Mouse (Mus musculus) adrenal gland, postnatal 4 days (tissue): ENCODE measurements around the gene C2cd4c. TPM values are rescaled to one million over a fixed set of nuclear protein-coding genes. Genes with fewer than 3 reads are reported as not detected.

ENCODE experiments used
- DNase-seq, 2 experiments: peaks; one replicate each; pipeline ENCODE4 v3.0.0; 2021 to 2022; ENCODE audit warnings: low spot score in 2 of 2, mixed read lengths in 2 of 2
- long read RNA-seq, 2 experiments: library from polyadenylated mRNA; stranded (forward); transcript quantifications; one replicate each; pipeline ENCODE4 v2.0.0; 2021
- total RNA-seq, 2 experiments: library from RNA; stranded (reverse); gene quantifications; 2 replicates each; pipeline ENCODE4 v1.2.3; 2021

C2cd4c gene
- 1 to 10 TPM in 1 of 2 experiments, under 1 TPM in 1; 0.56 to 1.5 TPM for total RNA-seq
- long read RNA-seq, experiment 1, full-length matches to known transcripts, result 1 of 1 reads
- long read RNA-seq, experiment 1, partial matches to known transcripts, result 0 of 1 reads
- long read RNA-seq, experiment 1, other reads (novel, unspliced or antisense), result 0 of 1 reads
- long read RNA-seq, experiment 2, result 0 reads

DNA sequence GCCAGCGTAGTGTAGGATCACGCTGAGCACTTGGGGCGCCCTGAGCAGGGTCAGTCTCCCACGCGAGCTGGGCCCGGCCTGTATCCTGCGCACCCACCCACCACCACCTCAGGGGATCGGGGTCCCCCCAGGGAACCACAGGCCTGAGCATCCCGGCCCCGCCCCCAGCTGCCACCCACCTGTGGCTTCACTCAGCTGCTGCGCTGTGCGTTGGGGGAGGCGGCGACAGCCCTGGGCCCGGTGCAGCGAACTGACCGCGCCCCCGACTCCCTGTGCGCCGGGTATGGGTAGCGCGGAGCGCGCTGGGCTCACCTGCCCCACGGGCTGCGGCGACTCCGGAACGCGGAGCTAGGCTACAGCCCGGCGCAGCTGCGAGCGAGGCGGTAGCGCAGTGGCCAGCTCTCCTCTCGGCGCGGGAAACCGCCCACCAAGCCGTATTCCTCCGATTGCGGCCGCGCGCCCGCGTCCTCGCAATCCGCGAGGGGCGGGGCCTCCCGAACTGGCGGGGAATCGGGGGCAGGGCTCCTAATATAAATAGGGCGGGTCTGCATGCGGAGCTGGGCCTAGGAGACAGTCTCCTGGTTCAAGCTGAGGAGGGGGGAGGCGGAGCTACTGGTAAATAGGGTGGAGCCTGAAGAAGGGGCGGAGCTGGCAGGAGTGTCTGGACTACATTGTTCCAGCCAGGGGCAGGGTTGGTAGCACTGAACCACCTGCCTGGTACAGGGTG, at the start of gene C2cd4c:
Gene C2cd4c, minus strand, starts transcription at position 448 of the 727 bp plus-strand sequence.
- peak; percentile 22 to 30 for DNase-seq

DNA sequence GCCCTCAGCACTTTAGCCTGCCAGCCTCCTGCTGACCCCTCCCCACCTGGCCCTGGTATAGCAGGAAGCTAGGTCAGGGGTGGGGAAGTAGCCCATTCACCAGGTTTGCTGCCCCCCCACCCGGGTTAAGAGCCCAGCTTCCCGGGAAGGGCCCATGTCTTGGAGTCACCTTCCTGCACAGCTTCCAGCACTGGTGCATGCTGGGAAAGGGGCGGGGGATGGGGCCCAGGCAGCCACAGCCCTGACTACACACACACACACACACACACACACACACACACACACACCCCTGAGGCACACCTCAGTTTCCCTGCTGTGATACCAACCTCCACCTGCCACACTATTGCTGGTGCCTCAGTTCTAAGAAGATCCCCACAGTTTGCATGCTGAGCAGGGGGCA, 48.0 kb upstream of the C2cd4c start:
- no peak for DNase-seq

DNA sequence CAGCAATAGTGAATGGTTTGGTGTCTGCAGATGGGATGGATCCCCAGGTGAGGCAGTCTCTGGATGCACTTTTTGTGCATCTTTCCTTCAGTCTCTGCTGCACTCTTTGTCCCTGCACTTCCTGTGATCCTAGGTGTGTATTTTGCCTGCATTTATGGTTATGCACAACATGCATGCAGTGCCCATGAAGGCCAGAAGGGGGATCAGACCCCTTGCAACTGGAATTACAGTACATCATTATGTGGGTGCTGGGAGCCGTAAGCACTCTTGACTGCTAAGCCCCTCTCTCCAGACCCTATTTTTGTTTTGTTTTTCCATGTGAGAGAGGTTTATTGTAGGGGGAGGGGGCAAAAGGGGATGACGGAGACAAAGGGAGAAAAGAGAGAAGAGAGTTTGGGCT, 46.5 kb upstream of the C2cd4c start:
- no peak for DNase-seq

GRCm38 (mm10) chr10:79658829-79659228, 45.0 kb upstream of the C2cd4c start:
- DNase-seq, result no peak

DNA sequence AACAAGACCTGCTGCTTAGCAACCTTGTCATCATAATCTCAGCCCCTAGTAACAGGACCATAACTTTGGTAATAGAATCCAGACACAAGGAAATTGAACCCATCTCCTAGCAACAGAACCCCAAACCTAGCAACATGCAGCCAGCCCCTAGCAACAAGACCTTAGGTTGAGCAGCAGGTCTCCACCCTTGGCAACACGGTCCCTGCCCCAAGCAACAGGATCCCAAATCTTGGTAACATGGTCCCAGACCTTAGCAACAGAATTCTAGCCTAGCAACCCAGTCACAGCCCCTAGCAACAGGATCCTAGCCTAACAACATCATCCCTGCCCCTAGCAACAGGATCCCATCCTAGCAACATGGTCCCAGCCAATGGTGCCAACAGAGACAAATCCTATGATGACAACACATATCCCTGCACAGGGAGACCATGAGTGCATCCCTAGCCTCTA, 41.1 kb upstream of the C2cd4c start:
- DNase-seq, result no peak

DNA sequence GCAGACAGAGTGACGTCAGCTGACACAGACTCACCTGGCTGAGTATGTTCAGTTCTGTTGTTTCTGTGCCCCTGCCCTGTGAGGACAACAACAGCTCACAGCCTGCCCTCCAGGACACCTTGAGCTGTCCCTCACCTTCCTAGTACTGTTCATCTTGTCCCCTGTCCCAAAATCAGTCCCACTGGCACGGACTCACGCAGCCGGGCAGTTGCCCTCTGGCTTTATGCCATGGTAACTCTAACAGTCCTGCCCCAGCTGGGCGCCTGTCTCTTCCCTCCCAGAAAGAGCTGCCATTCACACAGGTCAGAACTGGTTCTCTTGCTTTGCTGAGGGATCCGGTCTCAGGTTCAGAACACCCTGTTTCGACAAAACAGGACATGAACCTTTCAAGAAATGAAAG, 39.0 kb upstream of the C2cd4c start:
- no peak for DNase-seq

GRCm38 (mm10) chr10:79649070-79649751, 35.4 kb upstream of the C2cd4c start:
- peak in 1 of 2 experiments; percentile 44 for DNase-seq

GRCm38 (mm10) chr10:79645711-79646110, 31.9 kb upstream of the C2cd4c start, which contains the start of gene Odf3l2:
Gene Odf3l2 (minus strand): TSS chr10:79645738.
- no peak for DNase-seq

GRCm38 (mm10) chr10:79638486-79639204, 24.8 kb upstream of the C2cd4c start:
- no peak for DNase-seq

DNA sequence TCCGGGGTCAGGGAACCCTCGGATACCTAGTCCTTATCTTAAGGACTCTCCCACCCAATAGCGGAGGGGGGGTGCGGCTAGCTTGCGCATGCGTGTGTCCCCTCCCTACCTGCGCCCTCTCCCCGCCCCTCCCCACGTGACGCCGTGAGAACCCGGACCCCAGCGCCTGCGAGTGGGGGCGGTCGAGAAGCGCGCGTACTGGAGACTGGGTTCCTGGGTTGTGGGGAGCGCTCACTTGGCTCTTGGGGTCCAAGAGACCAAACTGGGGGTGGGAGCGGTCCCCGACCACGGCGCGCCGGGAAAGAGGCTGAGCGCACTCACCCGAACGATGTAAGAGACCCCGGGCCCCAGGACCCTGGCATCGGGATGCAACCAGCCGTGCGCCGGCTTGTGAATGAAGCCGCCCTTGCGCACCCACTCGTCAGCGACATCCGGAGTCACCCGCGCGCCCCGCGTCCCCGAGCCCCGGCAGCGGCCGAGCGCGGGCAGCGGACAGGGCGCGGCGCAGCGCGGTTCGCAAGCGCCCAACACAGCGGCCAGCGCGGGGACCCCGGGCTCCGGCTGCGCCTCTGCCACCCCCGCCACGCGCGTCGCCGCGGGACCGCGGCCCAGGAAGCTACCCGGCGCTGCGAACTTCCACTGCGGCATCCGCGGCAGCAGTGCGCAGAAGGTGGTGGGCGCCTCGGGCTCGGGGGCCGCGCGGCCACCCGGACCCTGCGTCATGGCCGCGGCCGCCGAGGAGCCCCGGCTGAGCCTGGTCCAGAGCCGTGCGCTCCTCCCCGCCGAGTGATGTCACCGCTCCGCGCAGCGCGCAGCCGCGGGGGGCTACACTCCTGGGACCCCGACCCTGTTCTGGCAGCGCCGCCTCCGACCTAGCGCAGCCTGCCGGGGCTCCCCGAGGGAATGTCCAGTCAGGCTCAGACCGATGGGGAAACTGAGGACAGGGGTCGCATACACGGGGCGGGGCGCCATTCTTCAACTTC, 23.6 kb upstream of the C2cd4c start, which contains the start of gene Shc2:
Gene Shc2, minus strand, starts transcription at position 791 of the 983 bp plus-strand sequence.
- no peak for DNase-seq

GRCm38 (mm10) chr10:79636287-79636686, 22.5 kb upstream of the C2cd4c start:
- no peak for DNase-seq

- DNase-seq, result no peak
These were observed 19.4 kb upstream of the C2cd4c start for GRCm38 (mm10) chr10:79633006-79633777.

- no peak for DNase-seq
These were observed 17.6 kb upstream of the C2cd4c start for GRCm38 (mm10) chr10:79631432-79631831.

DNA sequence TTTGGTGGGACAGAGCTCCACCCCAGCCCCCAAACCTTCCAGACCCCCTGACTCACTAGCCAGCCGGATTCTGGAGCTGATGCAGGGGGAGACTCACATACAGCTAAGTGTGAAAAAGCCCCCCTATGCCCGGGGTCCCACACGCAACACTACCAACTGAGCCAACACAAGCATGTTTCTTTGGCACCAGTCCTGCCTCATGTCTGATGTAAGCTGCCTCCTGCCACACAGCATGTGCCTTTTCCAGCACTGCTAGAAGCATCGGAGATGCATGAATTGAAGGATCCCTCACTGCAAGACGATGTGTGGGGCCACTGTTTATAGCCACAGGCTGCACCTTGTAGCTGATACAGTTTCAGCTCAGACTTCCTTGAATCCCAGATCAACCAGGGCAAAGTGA, 14.6 kb upstream of the C2cd4c start:
- no peak for DNase-seq

GRCm38 (mm10) chr10:79626156-79626555, 12.3 kb upstream of the C2cd4c start:
- DNase-seq, result no peak

- no peak for DNase-seq
These were observed 11.6 kb upstream of the C2cd4c start for GRCm38 (mm10) chr10:79625398-79625797.

- no peak for DNase-seq
These were observed 10.1 kb upstream of the C2cd4c start for GRCm38 (mm10) chr10:79623950-79624349.

- DNase-seq, result no peak
These were observed 2.6 kb upstream of the C2cd4c start for GRCm38 (mm10) chr10:79616376-79616775.

GRCm38 (mm10) chr10:79615860-79616259, 2.0 kb upstream of the C2cd4c start:
- DNase-seq, result no peak

DNA sequence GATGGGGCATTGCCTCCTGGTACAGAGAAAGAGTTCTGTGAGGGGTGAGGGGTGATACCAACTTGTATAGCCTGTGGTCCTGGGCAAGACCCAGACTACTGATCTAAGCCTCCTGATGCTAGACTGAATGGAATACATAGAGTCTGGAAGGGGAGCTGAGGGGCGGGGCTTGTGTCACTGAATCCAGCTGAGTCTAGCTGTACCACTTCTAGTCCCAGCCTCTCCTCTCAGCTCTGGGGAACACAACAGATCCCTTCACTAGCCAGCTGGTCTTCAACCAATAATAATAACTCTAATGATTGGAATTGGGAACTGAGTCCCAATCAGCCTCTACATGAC, 449 bp upstream of the C2cd4c start:
- no peak for DNase-seq
